Mouse (Mus musculus): ENCODE measurements at regions not wholly inside any gene's neighbourhood (a gene's known extent, or its start where the extent isn't known, plus 50 kb on each side); places are given as distances from the start of the nearest gene placed in this dataset.
A peak's percentile ranks its signal among the peaks of the same experiment; 100 is the strongest.
"Not testable (repeated sequence)": the region's sequence is repeated elsewhere in the genome, so short reads cannot be mapped to it uniquely, and the experiment has no call there.

- Histone ChIP-seq H3K4me2 (no peak overlapping the region), H3K9ac (no peak overlapping the region), H3K9me3 (replicated peaks) (no peaks in the 10 kb centered on the region), H3K27ac (ENCODE audit: poor library complexity, severe bottlenecking) (no peak overlapping the region), H3K4me1 (replicated peaks) (no peaks in the 10 kb centered on the region; the same call in 1 of the 2 replicates), H3K27me3 (replicated peaks) (no peaks in the 10 kb centered on the region), H3K36me3 (no peaks in the 10 kb centered on the region), H3K4me3 (no peak overlapping the region)
- 75% methylated on average over 4 of the region's 4 CpGs for WGBS
- no peak for ATAC-seq (ENCODE audit: insufficient number of reproducible peaks, low FRiP score)
These were observed 117.7 kb upstream of the Arid1b start for GRCm38 (mm10) chr17:4876431-4876830.

- Histone ChIP-seq H3K36me3 (no peaks in the 10 kb centered on the region), H3K4me3 (no peak overlapping the region), H3K9ac (no peak overlapping the region), H3K4me2 (no peak overlapping the region), H3K4me1 (replicated peaks) (no peaks in the 10 kb centered on the region; the same call in 1 of the 2 replicates), H3K9me3 (replicated peaks) (no peaks in the 10 kb centered on the region), H3K27ac (ENCODE audit: poor library complexity, severe bottlenecking) (no peak overlapping the region), H3K27me3 (replicated peaks) (no peaks in the 10 kb centered on the region)
- WGBS: 83% methylated on average over 5 of the region's 5 CpGs
- ATAC-seq (ENCODE audit: insufficient number of reproducible peaks, low FRiP score): no peak
These were observed 112.7 kb upstream of the Arid1b start for GRCm38 (mm10) chr17:4881473-4881872.

GRCm38 (mm10) chr17:4884083-4884482 lies 110.0 kb upstream of the Arid1b start:
- H3K36me3 ChIP-seq: no peaks in the 10 kb centered on the region
- no peaks in the 10 kb centered on the region for H3K4me1 ChIP-seq (replicated peaks)
- H3K9ac ChIP-seq: no peak overlapping the region
- no peak overlapping the region for H3K4me3 ChIP-seq
- H3K4me2 ChIP-seq: no peak overlapping the region
- 76% methylated on average over 2 of the region's 2 CpGs for WGBS
- no peaks in the 10 kb centered on the region for H3K9me3 ChIP-seq (replicated peaks)
- no peak overlapping the region for H3K27ac ChIP-seq (ENCODE audit: poor library complexity, severe bottlenecking)
- no peaks in the 10 kb centered on the region for H3K27me3 ChIP-seq (replicated peaks)
- ATAC-seq (ENCODE audit: insufficient number of reproducible peaks, low FRiP score): no peak

GRCm38 (mm10) chr17:4884761-4885160 lies 109.4 kb upstream of the Arid1b start:
- H3K4me3 ChIP-seq: no peak overlapping the region
- H3K9me3 ChIP-seq (replicated peaks): no peaks in the 10 kb centered on the region
- H3K27ac ChIP-seq (ENCODE audit: poor library complexity, severe bottlenecking): no peak overlapping the region
- no peaks in the 10 kb centered on the region for H3K36me3 ChIP-seq
- no peak overlapping the region for H3K9ac ChIP-seq
- H3K27me3 ChIP-seq (replicated peaks): no peaks in the 10 kb centered on the region
- H3K4me1 ChIP-seq (replicated peaks): no peaks in the 10 kb centered on the region
- no peak overlapping the region for H3K4me2 ChIP-seq
- no peak for ATAC-seq (ENCODE audit: insufficient number of reproducible peaks, low FRiP score)
- WGBS: 63% methylated on average over 3 of the region's 3 CpGs

- H3K27me3 ChIP-seq (replicated peaks); H3K36me3 ChIP-seq; H3K4me3 ChIP-seq; ATAC-seq (ENCODE audit: insufficient number of reproducible peaks, low FRiP score); H3K4me2 ChIP-seq; H3K9ac ChIP-seq; H3K4me1 ChIP-seq (replicated peaks); H3K9me3 ChIP-seq (replicated peaks); H3K27ac ChIP-seq (ENCODE audit: poor library complexity, severe bottlenecking): not testable (repeated sequence)
- 85% methylated on average over 12 of the region's 12 CpGs for WGBS
These were observed 106.8 kb upstream of the Arid1b start for GRCm38 (mm10) chr17:4887331-4887730.

- Histone ChIP-seq H3K4me3 (no peak overlapping the region), H3K4me2 (no peak overlapping the region), H3K9ac (no peak overlapping the region), H3K27me3 (replicated peaks) (no peaks in the 10 kb centered on the region), H3K36me3 (no peaks in the 10 kb centered on the region), H3K9me3 (replicated peaks) (no peaks in the 10 kb centered on the region), H3K27ac (ENCODE audit: poor library complexity, severe bottlenecking) (no peak overlapping the region), H3K4me1 (replicated peaks) (no peaks in the 10 kb centered on the region)
- ATAC-seq (ENCODE audit: insufficient number of reproducible peaks, low FRiP score): no peak
- WGBS: 54% methylated on average over 2 of the region's 2 CpGs
These were observed 104.6 kb upstream of the Arid1b start for GRCm38 (mm10) chr17:4889577-4889976.

GRCm38 (mm10) chr17:4890131-4890530 lies 104.0 kb upstream of the Arid1b start:
- Histone ChIP-seq H3K4me2 (no peak overlapping the region), H3K27ac (ENCODE audit: poor library complexity, severe bottlenecking) (no peak overlapping the region), H3K9ac (no peak overlapping the region), H3K9me3 (replicated peaks) (no peaks in the 10 kb centered on the region), H3K27me3 (replicated peaks) (no peaks in the 10 kb centered on the region), H3K4me1 (replicated peaks) (no peaks in the 10 kb centered on the region), H3K36me3 (no peaks in the 10 kb centered on the region), H3K4me3 (no peak overlapping the region)
- 73% methylated on average over 1 of the region's 1 CpGs for WGBS
- no peak for ATAC-seq (ENCODE audit: insufficient number of reproducible peaks, low FRiP score)

GRCm38 (mm10) chr17:4891576-4891975 lies 102.6 kb upstream of the Arid1b start:
- no peaks in the 10 kb centered on the region for H3K36me3 ChIP-seq
- no peak for ATAC-seq (ENCODE audit: insufficient number of reproducible peaks, low FRiP score)
- H3K9me3 ChIP-seq (replicated peaks): no peaks in the 10 kb centered on the region
- no peak overlapping the region for H3K9ac ChIP-seq
- no peaks in the 10 kb centered on the region for H3K4me1 ChIP-seq (replicated peaks)
- H3K4me2 ChIP-seq: no peak overlapping the region
- WGBS: 85% methylated on average over 8 of the region's 8 CpGs
- H3K27ac ChIP-seq (ENCODE audit: poor library complexity, severe bottlenecking): no peak overlapping the region
- no peaks in the 10 kb centered on the region for H3K27me3 ChIP-seq (replicated peaks)
- no peak overlapping the region for H3K4me3 ChIP-seq

- not testable (repeated sequence) for H3K4me2 ChIP-seq; ATAC-seq (ENCODE audit: insufficient number of reproducible peaks, low FRiP score); H3K4me1 ChIP-seq (replicated peaks); H3K27ac ChIP-seq (ENCODE audit: poor library complexity, severe bottlenecking); H3K9ac ChIP-seq; H3K27me3 ChIP-seq (replicated peaks); H3K4me3 ChIP-seq; H3K9me3 ChIP-seq (replicated peaks); H3K36me3 ChIP-seq
- 83% methylated on average over 10 of the region's 10 CpGs for WGBS
These were observed 99.3 kb upstream of the Arid1b start for GRCm38 (mm10) chr17:4894756-4895330.

GRCm38 (mm10) chr17:4903129-4903528 lies 91.0 kb upstream of the Arid1b start:
- no peaks in the 10 kb centered on the region for H3K27me3 ChIP-seq (replicated peaks)

GRCm38 (mm10) chr17:4906504-4906903 lies 87.6 kb upstream of the Arid1b start:
- no peaks in the 10 kb centered on the region for H3K27me3 ChIP-seq (replicated peaks)
- WGBS: 61% methylated on average over 3 of the region's 3 CpGs
- no peak overlapping the region for H3K4me3 ChIP-seq
- no peak for ATAC-seq (ENCODE audit: insufficient number of reproducible peaks, low FRiP score)
- no peaks in the 10 kb centered on the region for H3K36me3 ChIP-seq
- no peak overlapping the region for H3K27ac ChIP-seq (ENCODE audit: poor library complexity, severe bottlenecking)
- no peak overlapping the region for H3K9ac ChIP-seq
- H3K4me1 ChIP-seq (replicated peaks): peaks cover 7% of the 10 kb centered on the region
- H3K9me3 ChIP-seq (replicated peaks): no peaks in the 10 kb centered on the region
- H3K4me2 ChIP-seq: no peak overlapping the region

More at GRCm38 (mm10) chr17:4903129-4903528, 91.0 kb upstream of the Arid1b start:
- no peaks in the 10 kb centered on the region; the same call in 1 of the 2 replicates for H3K4me1 ChIP-seq (replicated peaks)
- no peaks in the 10 kb centered on the region for H3K36me3 ChIP-seq
- H3K4me2 ChIP-seq: no peak overlapping the region
- no peak for ATAC-seq (ENCODE audit: insufficient number of reproducible peaks, low FRiP score)
- H3K9ac ChIP-seq: no peak overlapping the region
- no peak overlapping the region for H3K4me3 ChIP-seq
- no peaks in the 10 kb centered on the region for H3K9me3 ChIP-seq (replicated peaks)
- 71% methylated on average over 3 of the region's 3 CpGs for WGBS
- H3K27ac ChIP-seq (ENCODE audit: poor library complexity, severe bottlenecking): no peak overlapping the region

GRCm38 (mm10) chr17:4907181-4907752 lies 86.9 kb upstream of the Arid1b start:
- Histone ChIP-seq H3K4me2 (peak overlapping the region; percentile 73), H3K36me3 (no peaks in the 10 kb centered on the region), H3K9me3 (replicated peaks) (no peaks in the 10 kb centered on the region), H3K4me1 (replicated peaks) (peaks cover 7% of the 10 kb centered on the region), H3K27me3 (replicated peaks) (no peaks in the 10 kb centered on the region), H3K4me3 (peak overlapping the region; percentile 63), H3K27ac (ENCODE audit: poor library complexity, severe bottlenecking) (peak overlapping the region; percentile 87), H3K9ac (0 out of 2 replicates have a peak overlapping the region, but pooled peaks have one; percentile 28)
- ATAC-seq (ENCODE audit: insufficient number of reproducible peaks, low FRiP score): 0 out of 2 replicates have a peak, but pooled peaks have one; percentile 27
- 0% methylated on average over 14 of the region's 14 CpGs for WGBS
